Mouse (Mus musculus): ENCODE measurements around the gene Myrfl. TPM values are rescaled to one million over a fixed set of nuclear protein-coding genes. Genes with fewer than 3 reads are reported as not detected.

Myrfl gene
- polyA plus RNA-seq, 1 experiment from 2014 or later, result not detected

DNA sequence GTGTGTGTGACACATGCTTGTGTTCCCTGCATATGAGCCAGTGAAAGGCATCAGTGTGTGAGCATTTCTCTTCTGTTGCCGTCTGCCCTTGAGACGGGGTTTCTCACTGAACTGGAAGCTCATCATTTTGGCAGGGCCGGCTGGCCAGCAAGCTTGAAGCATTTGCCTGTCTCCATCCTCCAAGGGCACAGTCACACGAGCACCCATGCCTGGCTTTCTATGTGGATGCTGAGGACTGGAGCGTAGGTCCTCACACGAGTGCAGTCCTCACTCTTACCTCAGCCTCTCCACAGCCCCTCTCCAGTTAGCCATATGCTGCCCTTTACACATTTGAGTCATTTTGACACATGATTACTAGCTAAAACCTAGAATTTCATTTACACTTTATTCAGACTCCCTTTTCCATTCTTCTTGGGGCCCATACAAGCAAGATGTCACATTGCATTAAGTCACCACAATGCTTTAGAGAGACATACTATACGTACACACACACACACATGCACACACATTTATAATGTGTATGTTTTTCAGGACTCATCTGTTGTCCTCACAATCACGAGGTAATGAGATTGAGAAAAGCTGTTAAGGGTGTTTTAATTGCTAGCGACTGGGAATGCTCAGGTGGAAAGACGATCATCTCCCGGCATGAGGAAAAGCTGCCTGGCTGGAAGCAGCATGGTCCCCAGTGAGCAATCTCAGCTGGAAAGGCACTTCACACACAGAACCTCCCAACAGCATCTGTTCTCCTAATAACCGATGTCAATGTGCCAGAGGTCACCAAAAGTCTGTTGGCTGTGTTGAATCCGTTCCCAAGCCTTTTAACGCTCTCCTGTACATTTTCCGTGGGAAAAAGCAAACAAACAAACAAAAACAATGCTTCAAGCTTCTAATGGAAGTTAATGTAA lies 122.6 kb downstream of the Myrfl start:
- H3K4me3 ChIP-seq (ENCODE audit: inconsistent target), result no peak overlapping the region
- no peaks in the 10 kb centered on the region for H3K79me2 ChIP-seq (ENCODE audit: inconsistent target)
- WGBS (ENCODE audit: missing documents), result 87% methylated on average over 15 of the region's 15 CpGs
- H3K36me3 ChIP-seq (ENCODE audit: inconsistent target), result no peaks in the 10 kb centered on the region
- H3K27ac ChIP-seq, result no peak overlapping the region

GRCm38 (mm10) chr10:116771215-116771935 lies 125.3 kb downstream of the Myrfl start:
- H3K4me3 ChIP-seq (ENCODE audit: inconsistent target), result no peak overlapping the region
- 92% methylated on average over 21 of the region's 21 CpGs for WGBS (ENCODE audit: missing documents)
- H3K27ac ChIP-seq, result no peak overlapping the region
- no peaks in the 10 kb centered on the region for H3K36me3 ChIP-seq (ENCODE audit: inconsistent target)
- H3K79me2 ChIP-seq (ENCODE audit: inconsistent target), result no peaks in the 10 kb centered on the region

DNA sequence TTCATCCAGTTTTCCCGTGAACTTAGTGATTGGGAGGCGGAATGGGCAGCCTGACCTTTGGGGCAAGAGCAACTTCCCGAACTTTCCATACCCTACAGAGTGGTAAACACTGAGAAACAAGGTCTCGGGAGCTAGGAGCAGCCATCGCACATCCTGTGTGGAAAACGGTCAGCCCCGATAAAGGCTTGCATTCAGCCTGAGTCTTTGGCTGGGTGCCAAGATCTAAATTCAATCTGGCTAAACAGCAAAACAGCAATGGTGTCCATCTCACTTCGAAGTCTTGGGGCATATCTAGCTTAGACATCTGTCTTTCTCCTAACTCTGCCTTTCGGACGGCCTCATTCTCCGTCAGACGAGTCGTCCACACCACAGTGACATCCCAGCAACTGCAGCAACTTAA lies 128.1 kb downstream of the Myrfl start:
- WGBS (ENCODE audit: missing documents), result 57% methylated on average over 13 of the region's 13 CpGs
- Histone ChIP-seq H3K4me3 (ENCODE audit: inconsistent target) (no peak overlapping the region), H3K27ac (no peak overlapping the region), H3K79me2 (ENCODE audit: inconsistent target) (no peaks in the 10 kb centered on the region), H3K36me3 (ENCODE audit: inconsistent target) (no peaks in the 10 kb centered on the region)

DNA sequence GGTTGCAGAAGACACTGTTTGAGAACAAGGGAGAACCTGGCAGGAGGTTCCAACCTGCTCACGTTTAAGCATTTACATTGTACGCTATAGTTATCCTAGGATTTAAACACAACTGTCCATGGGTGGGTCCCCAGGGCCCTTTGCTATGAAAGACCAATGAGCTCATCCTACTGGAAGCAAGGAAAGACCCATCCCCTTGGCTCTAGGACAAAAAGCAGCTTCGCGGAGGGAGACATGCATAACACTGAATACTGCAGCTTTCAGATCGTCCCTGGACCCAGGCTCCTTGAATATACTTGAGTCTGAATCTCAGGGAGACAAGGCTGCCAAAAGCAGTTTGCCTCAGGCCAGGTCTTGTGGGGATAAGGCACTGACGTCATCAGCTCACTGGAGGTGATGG lies 130.2 kb downstream of the Myrfl start:
- H3K27ac ChIP-seq, result no peak overlapping the region
- no peaks in the 10 kb centered on the region for H3K36me3 ChIP-seq (ENCODE audit: inconsistent target)
- no peaks in the 10 kb centered on the region for H3K79me2 ChIP-seq (ENCODE audit: inconsistent target)
- 93% methylated on average over 5 of the region's 6 CpGs for WGBS (ENCODE audit: missing documents)
- H3K4me3 ChIP-seq (ENCODE audit: inconsistent target), result no peak overlapping the region

- no peaks in the 10 kb centered on the region for H3K36me3 ChIP-seq (ENCODE audit: inconsistent target)
- H3K27ac ChIP-seq, result no peak overlapping the region
- no peak overlapping the region for H3K4me3 ChIP-seq (ENCODE audit: inconsistent target)
- no peaks in the 10 kb centered on the region for H3K79me2 ChIP-seq (ENCODE audit: inconsistent target)
- WGBS (ENCODE audit: missing documents), result 82% methylated on average over 4 of the region's 4 CpGs
Measured at GRCm38 (mm10) chr10:116761476-116762068, 135.1 kb downstream of the Myrfl start.

DNA sequence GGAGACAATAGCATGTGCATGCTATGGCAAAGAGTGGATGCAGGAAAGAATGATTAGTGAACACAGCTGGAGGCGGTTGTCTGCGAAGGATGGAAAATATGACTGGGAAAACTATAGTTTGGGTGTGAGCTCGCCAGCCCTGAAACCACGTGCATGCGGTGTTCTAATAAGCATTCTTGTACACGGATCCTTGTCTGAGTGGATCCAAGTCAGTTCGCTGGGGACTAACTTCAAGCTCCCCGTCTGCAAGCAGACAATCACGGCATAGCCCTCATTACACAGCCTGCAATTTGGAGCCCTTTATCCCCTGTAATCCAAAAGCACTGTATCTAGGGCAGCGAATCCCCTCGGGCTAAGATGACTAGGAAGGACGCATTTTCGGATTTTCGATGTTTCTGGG lies 136.2 kb downstream of the Myrfl start:
- Histone ChIP-seq H3K4me3 (ENCODE audit: inconsistent target) (no peak overlapping the region), H3K27ac (no peak overlapping the region), H3K79me2 (ENCODE audit: inconsistent target) (no peaks in the 10 kb centered on the region), H3K36me3 (ENCODE audit: inconsistent target) (no peaks in the 10 kb centered on the region)
- 91% methylated on average over 14 of the region's 14 CpGs for WGBS (ENCODE audit: missing documents)

- Histone ChIP-seq H3K4me3 (ENCODE audit: inconsistent target) (no peak overlapping the region), H3K36me3 (ENCODE audit: inconsistent target) (no peaks in the 10 kb centered on the region), H3K27ac (no peak overlapping the region), H3K79me2 (ENCODE audit: inconsistent target) (no peaks in the 10 kb centered on the region)
- WGBS (ENCODE audit: missing documents), result 88% methylated on average over 4 of the region's 4 CpGs
Measured at GRCm38 (mm10) chr10:116759816-116760215, 136.9 kb downstream of the Myrfl start.

- Histone ChIP-seq H3K36me3 (ENCODE audit: inconsistent target) (no peaks in the 10 kb centered on the region), H3K79me2 (ENCODE audit: inconsistent target) (no peaks in the 10 kb centered on the region), H3K27ac (no peak overlapping the region), H3K4me3 (ENCODE audit: inconsistent target) (no peak overlapping the region)
- WGBS (ENCODE audit: missing documents), result 91% methylated on average over 10 of the region's 10 CpGs
Measured at GRCm38 (mm10) chr10:116755881-116756581, 140.7 kb downstream of the Myrfl start.

GRCm38 (mm10) chr10:116754940-116755339 lies 141.8 kb downstream of the Myrfl start:
- H3K4me3 ChIP-seq (ENCODE audit: inconsistent target), result no peak overlapping the region
- H3K27ac ChIP-seq, result no peak overlapping the region
- H3K79me2 ChIP-seq (ENCODE audit: inconsistent target), result no peaks in the 10 kb centered on the region
- WGBS (ENCODE audit: missing documents), result 96% methylated on average over 11 of the region's 11 CpGs
- no peaks in the 10 kb centered on the region for H3K36me3 ChIP-seq (ENCODE audit: inconsistent target)

- Histone ChIP-seq H3K4me3 (ENCODE audit: inconsistent target) (no peak overlapping the region), H3K36me3 (ENCODE audit: inconsistent target) (no peaks in the 10 kb centered on the region), H3K27ac (no peak overlapping the region), H3K79me2 (ENCODE audit: inconsistent target) (no peaks in the 10 kb centered on the region)
- 60% methylated on average over 14 of the region's 14 CpGs for WGBS (ENCODE audit: missing documents)
Measured at GRCm38 (mm10) chr10:116750895-116751294, 145.8 kb downstream of the Myrfl start.

GRCm38 (mm10) chr10:116750062-116750461 lies 146.7 kb downstream of the Myrfl start:
- no peaks in the 10 kb centered on the region for H3K36me3 ChIP-seq (ENCODE audit: inconsistent target)
- H3K27ac ChIP-seq, result no peak overlapping the region
- 70% methylated on average over 6 of the region's 6 CpGs for WGBS (ENCODE audit: missing documents)
- H3K4me3 ChIP-seq (ENCODE audit: inconsistent target), result no peak overlapping the region
- no peaks in the 10 kb centered on the region for H3K79me2 ChIP-seq (ENCODE audit: inconsistent target)

GRCm38 (mm10) chr10:116748681-116749080 lies 148.0 kb downstream of the Myrfl start:
- H3K36me3 ChIP-seq (ENCODE audit: inconsistent target), result no peaks in the 10 kb centered on the region
- WGBS (ENCODE audit: missing documents), result 84% methylated on average over 4 of the region's 4 CpGs
- no peak overlapping the region for H3K4me3 ChIP-seq (ENCODE audit: inconsistent target)
- H3K79me2 ChIP-seq (ENCODE audit: inconsistent target), result no peaks in the 10 kb centered on the region
- H3K27ac ChIP-seq, result no peak overlapping the region

GRCm38 (mm10) chr10:116746281-116747011 lies 150.3 kb downstream of the Myrfl start:
- WGBS (ENCODE audit: missing documents), result 84% methylated on average over 8 of the region's 10 CpGs
- no peaks in the 10 kb centered on the region for H3K79me2 ChIP-seq (ENCODE audit: inconsistent target)
- H3K36me3 ChIP-seq (ENCODE audit: inconsistent target), result no peaks in the 10 kb centered on the region
- H3K27ac ChIP-seq, result no peak overlapping the region
- H3K4me3 ChIP-seq (ENCODE audit: inconsistent target), result no peak overlapping the region

DNA sequence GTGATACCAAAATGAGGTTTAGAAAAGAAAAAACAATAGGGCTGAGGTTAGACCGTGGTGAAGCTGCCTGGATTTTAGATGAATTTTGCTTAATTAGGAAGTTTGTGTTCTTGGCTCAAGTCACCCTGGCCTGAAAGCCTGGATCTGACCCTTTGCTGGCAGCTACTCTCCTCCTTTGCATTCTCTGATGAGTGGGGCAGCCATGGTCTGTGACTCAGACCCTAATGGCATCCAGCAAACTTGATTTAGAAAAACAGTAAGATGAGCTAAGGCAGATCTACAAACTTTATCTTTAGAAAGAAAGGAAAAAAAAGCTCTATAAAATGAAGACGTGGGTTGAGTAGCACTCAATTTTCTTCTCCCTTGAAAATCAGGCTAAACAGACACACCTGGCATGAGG lies 154.0 kb downstream of the Myrfl start:
- Histone ChIP-seq H3K79me2 (ENCODE audit: inconsistent target) (no peaks in the 10 kb centered on the region), H3K36me3 (ENCODE audit: inconsistent target) (no peaks in the 10 kb centered on the region), H3K27ac (no peak overlapping the region), H3K4me3 (ENCODE audit: inconsistent target) (no peak overlapping the region)
- WGBS (ENCODE audit: missing documents), result 83% methylated on average over 2 of the region's 2 CpGs
